Mouse (Mus musculus) heart, embryonic 14.5 days (tissue): ENCODE measurements around the gene Atp9a. TPM values are rescaled to one million over a fixed set of nuclear protein-coding genes. Genes with fewer than 3 reads are reported as not detected.
A peak's percentile ranks its signal among the peaks of the same experiment; 100 is the strongest.

Experiments
- ATAC-seq: fragments of 200-750 bp; cut with Nextera tagmentation; 2 replicates; pipeline ENCODE4 v1.8.0; 2017; ENCODE audit warnings: low read depth, moderate TSS enrichment; ENCODE audit not compliant: insufficient number of reproducible peaks, insufficient read depth, low FRiP score
- H3K27ac ChIP-seq, 2 experiments: fragments of 200-500 bp in 1 of 2; fragments of 300-500 bp in 1 of 2; sonication (generic) in 1 of 2; replicated peaks in 1 of 2; 2 replicates each; pipeline ENCODE4 v1.5.1; 2012 to 2014; ENCODE audit warnings: low read depth in 2 of 2, low read length in 2 of 2, control low read depth in 1 of 2, mild to moderate bottlenecking in 1 of 2, mixed read lengths in 1 of 2; ENCODE audit not compliant: control insufficient read depth in 1 of 2, insufficient read depth in 1 of 2
- H3K27me3 ChIP-seq: fragments of 300-500 bp; sonication (generic); 2 replicates; pipeline ENCODE4 v1.6.1; 2014; ENCODE audit warnings: mild to moderate bottlenecking, low read length, control low read depth; ENCODE audit not compliant: control insufficient read depth, insufficient read depth
- H3K36me3 ChIP-seq: fragments of 300-500 bp; sonication (generic); 2 replicates; pipeline ENCODE4 v1.6.1; 2014; ENCODE audit warnings: mild to moderate bottlenecking, control low read depth, low read length, mixed read lengths; ENCODE audit not compliant: control insufficient read depth, insufficient read depth
- H3K4me1 ChIP-seq, 2 experiments: fragments of 200-500 bp in 1 of 2; fragments of 300-500 bp in 1 of 2; sonication (generic) in 1 of 2; 2 replicates each; pipeline ENCODE4 v1.6.1; 2012 to 2014; ENCODE audit warnings: low read length in 2 of 2, control low read depth in 1 of 2, mixed read lengths in 1 of 2; ENCODE audit not compliant: control insufficient read depth in 2 of 2, insufficient read depth in 2 of 2
- H3K4me2 ChIP-seq: fragments of 300-500 bp; sonication (generic); 2 replicates; pipeline ENCODE4 v1.6.1; 2014; ENCODE audit warnings: mild to moderate bottlenecking, low read length
- H3K4me3 ChIP-seq, 2 experiments: fragments of 200-500 bp in 1 of 2; fragments of 300-500 bp in 1 of 2; sonication (generic) in 1 of 2; 2 replicates each; pipeline ENCODE4 v1.5.1; 2012 to 2014; ENCODE audit warnings: low read length in 2 of 2, mild to moderate bottlenecking in 2 of 2, control low read depth in 1 of 2, low read depth in 1 of 2, moderate library complexity in 1 of 2; ENCODE audit not compliant: control insufficient read depth in 1 of 2, insufficient read depth in 1 of 2
- H3K9ac ChIP-seq: fragments of 300-500 bp; sonication (generic); 2 replicates; pipeline ENCODE4 v1.6.1; 2014; ENCODE audit warnings: mild to moderate bottlenecking, low read length
- H3K9me3 ChIP-seq: fragments of 300-500 bp; sonication (generic); 2 replicates; pipeline ENCODE4 v1.6.1; 2016; ENCODE audit warnings: low read length, control low read depth; ENCODE audit not compliant: control insufficient read depth
- WGBS: fragments of 180-500 bp; shearing (Covaris S2); extraction: QIAGEN DNeasy Blood & Tissue Kit; methylation state at CpG from one replicate; pipeline ENCODE4 v1.1.7; 2014; 5-methylcytosine and 5-hydroxymethylcytosine counted together
- polyA plus RNA-seq: library from polyadenylated mRNA; unstranded; fragments of >200 nt; fragmentation: Nextera tagmentation; extraction: Ambion mirVana; gene quantifications from 2 replicates; pipeline ENCODE4 v1.2.1, GENCODE M21; 2014

Gene Atp9a
- polyA plus RNA-seq, 1 experiment from 2014 or later, result 12.9 TPM

DNA sequence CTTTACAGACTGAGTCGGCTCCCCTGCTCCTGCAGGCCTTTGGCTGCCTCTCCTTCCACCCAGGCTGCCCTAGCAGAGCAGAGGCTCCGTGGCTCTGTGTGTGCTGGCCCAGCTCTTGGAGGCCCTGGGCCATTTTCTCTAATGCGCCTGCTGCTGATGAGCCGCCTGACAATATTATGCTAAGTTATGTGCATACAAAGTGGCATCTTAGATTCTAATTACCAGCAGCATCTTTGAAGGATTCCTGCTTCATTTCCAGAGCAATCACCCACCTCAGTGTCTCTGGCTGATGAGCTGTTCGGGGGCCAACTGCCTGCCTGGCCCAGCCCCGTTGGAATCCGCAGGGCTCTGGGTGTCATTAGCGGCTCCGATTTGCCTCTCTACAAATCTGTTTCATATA is 115.8 kb downstream of the Atp9a start:
- no peak overlapping the region for H3K4me2 ChIP-seq
- no peak overlapping the region for H3K9ac ChIP-seq
- H3K27me3 ChIP-seq, result peaks cover 19% of the 10 kb centered on the region
- ATAC-seq, result no peak
- peaks cover 3 to 11% of the 10 kb centered on the region in 2 experiments; a peak in 3 of 4 replicates for H3K4me1 ChIP-seq
- WGBS, result 88% methylated on average over 9 of the region's 9 CpGs
- H3K27ac ChIP-seq, result no peak overlapping the region
- H3K4me3 ChIP-seq, result no peak overlapping the region
- H3K9me3 ChIP-seq, result peaks cover 8% of the 10 kb centered on the region
- H3K36me3 ChIP-seq, result no peaks in the 10 kb centered on the region

DNA sequence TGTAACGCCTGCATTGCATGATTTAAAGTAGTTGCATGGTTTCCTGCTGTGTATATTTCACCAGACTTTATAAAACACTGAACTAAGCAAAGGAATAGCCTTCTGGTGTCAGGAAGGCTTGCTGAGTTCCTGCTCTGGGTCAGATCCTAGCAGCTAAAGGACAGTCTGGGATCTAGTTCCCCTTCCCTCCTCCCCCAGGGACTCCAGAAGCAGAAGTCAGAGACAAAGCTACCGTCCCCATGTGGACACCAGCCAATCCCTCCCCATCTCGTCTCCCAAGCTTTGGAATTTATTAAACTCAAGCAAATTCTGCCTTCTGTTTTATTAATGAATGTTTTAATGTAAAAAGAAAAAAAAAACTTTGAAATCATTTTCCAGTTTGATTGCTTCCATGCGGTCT is 117.1 kb downstream of the Atp9a start:
- 74% methylated on average over 4 of the region's 4 CpGs for WGBS
- no peaks in the 10 kb centered on the region for H3K36me3 ChIP-seq
- no peak overlapping the region for H3K4me2 ChIP-seq
- ATAC-seq, result no peak
- no peak overlapping the region for H3K4me3 ChIP-seq
- peaks cover 8% of the 10 kb centered on the region for H3K9me3 ChIP-seq
- H3K27ac ChIP-seq, result no peak overlapping the region
- no peak overlapping the region for H3K9ac ChIP-seq
- peaks cover 11% of the 10 kb centered on the region for H3K27me3 ChIP-seq
- peaks cover 9 to 18% of the 10 kb centered on the region in 2 experiments for H3K4me1 ChIP-seq

DNA sequence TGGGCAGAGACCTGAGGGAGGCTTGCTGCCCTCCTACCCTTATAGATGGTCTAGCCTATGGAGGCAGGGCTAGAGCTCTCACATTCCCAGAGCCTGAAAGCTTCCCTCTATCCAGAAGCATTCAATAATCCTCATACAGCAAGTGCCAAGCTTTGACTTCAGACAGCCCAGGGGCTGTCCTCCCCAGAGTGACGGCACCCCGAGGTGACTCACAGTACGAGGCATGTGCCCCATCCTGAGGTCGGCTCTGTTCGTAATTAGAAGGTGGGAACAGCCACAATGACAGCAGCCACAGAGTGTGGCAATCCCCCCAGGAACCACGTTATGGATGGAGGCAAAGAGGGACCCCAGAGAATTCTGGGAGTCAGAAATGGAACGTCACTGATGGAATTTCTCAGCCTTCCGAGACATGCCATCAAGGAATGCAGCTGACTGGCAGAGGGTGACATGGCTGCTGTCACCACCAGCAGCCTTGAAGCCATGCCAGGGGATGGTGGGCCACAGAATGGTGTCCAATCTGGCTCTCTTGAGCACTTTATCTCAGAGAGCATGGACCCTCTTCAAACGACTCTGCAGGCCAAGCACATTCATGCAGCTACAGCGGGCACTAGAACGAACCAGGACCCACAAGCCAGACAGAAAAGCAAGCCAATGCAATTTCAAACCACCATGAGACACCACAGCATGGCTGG is 121.0 kb downstream of the Atp9a start:
- Histone ChIP-seq H3K36me3 (no peaks in the 10 kb centered on the region), H3K9me3 (peaks cover 8% of the 10 kb centered on the region), H3K27me3 (no peaks in the 10 kb centered on the region; the same call in 1 of the 2 replicates), H3K4me1 (peaks cover 7 to 18% of the 10 kb centered on the region in 2 experiments), H3K27ac (0 out of 4 replicates have a peak overlapping the region, but pooled peaks of 1 of the 2 experiments have one; percentile 25), H3K9ac (no peak overlapping the region), H3K4me3 (no peak overlapping the region), H3K4me2 (no peak overlapping the region)
- ATAC-seq, result peak; percentile 42; the same call in 1 of the 2 replicates
- WGBS, result 38% methylated on average over 11 of the region's 11 CpGs

DNA sequence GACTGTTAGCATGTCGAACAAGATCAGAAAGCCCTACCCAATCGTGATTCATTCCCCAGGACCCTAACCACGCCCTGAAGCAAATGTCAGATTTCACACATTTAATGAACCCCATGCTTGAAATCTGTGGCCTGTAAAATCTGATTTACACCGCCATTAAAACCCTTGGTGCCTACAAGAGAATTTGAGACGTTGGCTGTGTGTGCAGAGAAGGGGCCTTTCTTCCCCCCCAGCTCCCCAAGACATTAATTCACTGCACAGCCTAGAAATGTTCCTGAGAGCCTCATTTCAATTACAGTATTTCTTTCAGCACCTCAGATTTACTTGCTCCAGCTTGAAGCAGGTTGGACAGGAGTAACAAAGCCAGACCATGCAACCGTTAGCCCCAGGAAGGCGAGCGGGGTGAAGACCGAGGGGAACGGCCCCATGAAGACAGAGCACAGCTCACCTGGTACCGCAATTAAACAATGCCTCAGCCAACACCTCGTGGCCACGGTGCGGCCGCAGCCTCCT is 123.9 kb downstream of the Atp9a start:
- Histone ChIP-seq H3K36me3 (no peaks in the 10 kb centered on the region), H3K9ac (no peak overlapping the region), H3K4me2 (no peak overlapping the region), H3K27ac (no peak overlapping the region), H3K27me3 (no peaks in the 10 kb centered on the region; the same call in 1 of the 2 replicates), H3K4me1 (peaks cover 25 to 39% of the 10 kb centered on the region in 2 experiments), H3K9me3 (no peaks in the 10 kb centered on the region), H3K4me3 (no peak overlapping the region)
- ATAC-seq, result no peak
- 83% methylated on average over 15 of the region's 15 CpGs for WGBS

DNA sequence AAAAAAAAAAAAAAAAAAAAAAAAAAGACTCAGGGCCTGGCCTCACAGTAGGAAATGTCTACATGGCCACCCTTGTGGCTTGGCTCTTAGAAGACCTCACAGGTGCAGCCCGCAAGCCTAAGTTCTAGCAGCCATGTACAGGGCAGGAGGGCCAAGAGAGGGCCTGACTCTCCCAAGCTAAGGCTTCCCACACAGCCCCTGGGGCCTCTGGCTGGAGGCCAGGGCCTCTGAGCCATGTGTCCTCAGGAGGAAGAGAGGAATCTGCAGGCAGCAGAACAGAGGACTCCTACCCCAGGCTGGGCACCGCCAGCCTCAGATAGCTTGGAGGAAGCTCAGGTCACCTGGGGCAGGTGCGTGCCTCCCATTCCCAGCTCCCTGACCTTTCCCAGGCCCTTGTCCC is 127.0 kb downstream of the Atp9a start:
- H3K36me3 ChIP-seq, result no peaks in the 10 kb centered on the region
- 55% methylated on average over 3 of the region's 3 CpGs for WGBS
- peaks cover 26 to 34% of the 10 kb centered on the region in 2 experiments for H3K4me1 ChIP-seq
- H3K27ac ChIP-seq, result peak overlapping the region; percentile 40 to 50
- no peaks in the 10 kb centered on the region for H3K27me3 ChIP-seq
- no peak overlapping the region for H3K4me2 ChIP-seq
- H3K9ac ChIP-seq, result 0 out of 2 replicates have a peak overlapping the region, but pooled peaks have one; percentile 7
- ATAC-seq, result no peak
- no peak overlapping the region for H3K4me3 ChIP-seq
- no peaks in the 10 kb centered on the region for H3K9me3 ChIP-seq

DNA sequence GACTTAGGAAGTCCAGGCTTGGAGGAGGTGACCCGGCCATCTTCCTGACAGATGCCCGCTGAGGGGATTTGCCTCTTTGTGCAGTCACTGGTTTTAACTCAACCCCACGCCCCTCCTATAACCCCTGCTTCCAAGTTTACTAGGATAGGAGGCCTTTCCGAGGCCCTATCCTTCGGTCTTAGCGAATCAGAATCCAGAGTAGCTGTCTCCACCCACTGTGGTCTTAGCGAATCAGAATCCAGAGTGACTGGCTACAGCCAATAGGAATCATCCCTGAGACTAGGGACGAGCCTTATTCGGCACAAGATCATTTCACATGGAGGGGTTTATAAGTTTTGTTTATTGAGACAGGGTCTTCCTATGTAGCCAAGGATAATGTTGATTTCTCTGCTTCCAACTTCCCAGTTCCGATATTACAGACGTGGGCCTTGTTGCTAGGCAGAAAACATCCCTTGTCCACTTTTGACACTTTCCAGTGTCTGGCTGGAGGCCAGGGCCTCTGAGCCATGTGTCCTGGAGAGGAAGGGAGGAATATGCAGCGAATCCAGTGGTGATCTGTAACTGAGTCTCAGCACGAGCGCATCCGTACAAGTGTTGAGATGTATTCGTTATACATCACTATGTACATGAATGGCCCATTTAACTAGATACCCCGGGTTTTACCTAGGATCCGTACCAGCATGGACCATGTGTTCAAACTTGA is 127.9 kb downstream of the Atp9a start:
- peak overlapping the region; percentile 25 to 50; a peak in 3 of 4 replicates for H3K27ac ChIP-seq
- no peak overlapping the region for H3K9ac ChIP-seq
- ATAC-seq, result peak; percentile 58
- H3K4me2 ChIP-seq, result no peak overlapping the region
- H3K36me3 ChIP-seq, result no peaks in the 10 kb centered on the region
- H3K4me3 ChIP-seq, result no peak overlapping the region
- no peaks in the 10 kb centered on the region for H3K9me3 ChIP-seq
- no peaks in the 10 kb centered on the region for H3K27me3 ChIP-seq
- WGBS, result 55% methylated on average over 18 of the region's 18 CpGs
- H3K4me1 ChIP-seq, result peaks cover 30 to 36% of the 10 kb centered on the region in 2 experiments

DNA sequence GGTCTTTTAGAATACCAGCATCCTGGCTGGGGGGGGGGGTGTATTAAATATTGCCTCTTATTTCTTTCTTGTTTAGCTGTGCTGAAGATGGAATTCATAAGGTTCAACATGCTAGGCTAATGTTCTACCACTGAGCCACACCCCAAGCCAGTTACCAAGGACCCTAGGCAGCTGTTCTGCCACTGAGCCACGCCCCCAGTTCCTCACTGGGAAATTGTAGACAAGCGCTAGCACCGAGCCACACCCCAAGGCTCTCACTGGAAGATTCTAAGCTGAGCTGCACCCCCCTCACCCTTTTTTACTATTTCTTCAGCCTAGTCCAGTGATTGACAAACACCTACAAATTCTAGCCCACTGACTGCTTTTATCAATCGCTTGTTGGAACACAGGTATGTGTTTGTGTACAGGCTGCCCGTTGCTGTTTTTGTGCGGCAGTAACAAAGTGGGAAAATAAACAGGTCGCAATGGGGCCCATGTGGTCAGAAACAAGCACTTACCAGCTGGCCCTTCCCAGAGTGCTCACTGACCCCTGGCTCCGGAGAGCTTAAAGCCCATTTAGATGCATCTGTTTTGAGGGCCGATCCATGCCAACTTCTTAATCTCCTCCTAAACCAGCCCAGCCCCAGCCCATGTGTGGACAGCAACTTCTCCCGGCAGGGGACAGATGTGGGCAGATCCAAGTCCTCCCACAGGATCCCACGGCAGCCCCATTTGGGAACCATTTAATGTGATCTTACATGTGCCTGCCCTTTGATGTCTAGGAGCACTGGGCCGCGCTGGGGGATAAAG is 128.9 kb downstream of the Atp9a start:
- Histone ChIP-seq H3K27me3 (no peaks in the 10 kb centered on the region), H3K4me1 (peaks cover 39 to 46% of the 10 kb centered on the region in 2 experiments), H3K9me3 (no peaks in the 10 kb centered on the region), H3K27ac (peak overlapping the region in 1 of 2 experiments; percentile 29; a peak in 1 of 4 replicates), H3K9ac (no peak overlapping the region; the same call in 1 of the 2 replicates), H3K4me2 (no peak overlapping the region), H3K36me3 (no peaks in the 10 kb centered on the region), H3K4me3 (no peak overlapping the region)
- ATAC-seq, result no peak
- 55% methylated on average over 13 of the region's 13 CpGs for WGBS
